Comparison of ENCODE assay signal across 8 mouse cellular contexts in genomic region chr4:103113402-103113801, GRCm38 (mm10). TPM values are rescaled to one million over a fixed set of nuclear protein-coding genes. Genes with fewer than 3 reads are reported as not detected.
DNase-seq lines count a peak whose midpoint lies in the region; ATAC-seq and TF ChIP-seq lines count a peak whose summit lies in the region.

No protein-coding gene starts in this region.

- peaks cover 21% of the 10 kb centered on the region for H3K4me1 ChIP-seq in hindbrain, embryonic 16.5 days (ENCODE audit: control insufficient read depth, insufficient read depth, low read depth, low read length)
- H3K4me1 ChIP-seq in neural tube, embryonic 12.5 days: peaks cover 20% of the 10 kb centered on the region

- no peak for ATAC-seq in hindbrain, embryonic 16.5 days
- ATAC-seq in neural tube, embryonic 12.5 days (ENCODE audit: low FRiP score, low read depth): no peak

- H3K27ac ChIP-seq in layer of hippocampus, adult 2 months: peak overlapping the region; percentile 99
- H3K27ac ChIP-seq in hindbrain, embryonic 16.5 days (ENCODE audit: low read depth, low read length): peak overlapping the region; percentile 99
- no peak overlapping the region for H3K27ac ChIP-seq in neural tube, embryonic 12.5 days

- H3K9ac ChIP-seq in hindbrain, embryonic 16.5 days (ENCODE audit: low read depth, low read length): peak overlapping the region; percentile 92
- H3K9ac ChIP-seq in neural tube, embryonic 12.5 days: peak overlapping the region; percentile 78

- no peaks in the 10 kb centered on the region for H3K27me3 ChIP-seq in hindbrain, embryonic 16.5 days (replicated peaks; ENCODE audit: control insufficient read depth, insufficient read depth, low read length)
- no peaks in the 10 kb centered on the region for H3K27me3 ChIP-seq in neural tube, embryonic 12.5 days (replicated peaks)

- H3K4me2 ChIP-seq in hindbrain, embryonic 16.5 days (ENCODE audit: low read length): peak overlapping the region; percentile 86
- peak overlapping the region; percentile 68 for H3K4me2 ChIP-seq in neural tube, embryonic 12.5 days (replicated peaks)

- H3K9me3 ChIP-seq in hindbrain, embryonic 16.5 days (ENCODE audit: control insufficient read depth, low read length): no peaks in the 10 kb centered on the region
- H3K9me3 ChIP-seq in neural tube, embryonic 12.5 days: no peaks in the 10 kb centered on the region

- H3K4me3 ChIP-seq in layer of hippocampus, adult 2 months: peak overlapping the region; percentile 77
- H3K4me3 ChIP-seq in hindbrain, embryonic 16.5 days (ENCODE audit: low read length): peak overlapping the region; percentile 79
- H3K4me3 ChIP-seq in neural tube, embryonic 12.5 days: peak overlapping the region; percentile 68

- WGBS in hindbrain, embryonic 16.5 days: 11% methylated on average over 11 of the region's 11 CpGs
- 13% methylated on average over 11 of the region's 11 CpGs for WGBS in neural tube, embryonic 12.5 days

- DNase-seq in layer of hippocampus, adult 2 months (ENCODE audit: low spot score in 2 of 2): no peak
- DNase-seq in layer of hippocampus, adult 8-10 months (ENCODE audit: low spot score in 2 of 2): no peak
- peak; percentile 26 for DNase-seq in c-Kit-negative CD71-positive TER-119-positive erythroid progenitor cells, embryonic 14.5 days (ENCODE audit: low read depth, low spot score)
- no peak for DNase-seq in left cerebral cortex, adult 9 months (ENCODE audit: low spot score in 2 of 2)
- no peak for DNase-seq in urinary bladder, postnatal 14 days (ENCODE audit: low spot score)
- no peak for DNase-seq in spleen, adult 18-20 months

- no peak for TF ChIP-seq CTCF in layer of hippocampus, adult 2 months (conservative IDR thresholded peaks at IDR 0.05)

- H3K36me3 ChIP-seq in hindbrain, embryonic 16.5 days (ENCODE audit: control insufficient read depth, insufficient read depth, low read length): peaks cover 5% of the 10 kb centered on the region; the same call in 1 of the 2 replicates
- H3K36me3 ChIP-seq in neural tube, embryonic 12.5 days: no peaks in the 10 kb centered on the region

RNA-seq across cellular contexts. Expression of gene Mier1, which starts 0.8 kb away (rescaled TPM):
- 10 to 100 TPM; 51.5 to 55.3 TPM for total RNA-seq in layer of hippocampus, adult 2 months (2021)
- total RNA-seq in layer of hippocampus, adult 8-10 months (2022): 10 to 100 TPM; 44.4 to 56.1 (median 51.3) TPM
- polyA plus RNA-seq in hindbrain, embryonic 16.5 days (2015; fragmentation: Nextera tagmentation; extraction: Ambion mirVana): 27.3 and 28.8 TPM in 2 replicates
- 33.6 and 40.3 TPM in 2 replicates for polyA plus RNA-seq in neural tube, embryonic 12.5 days (2016; fragmentation: Nextera tagmentation; extraction: Ambion mirVana)

RNA-seq across cellular contexts. Expression of gene Wdr78, which starts 1.0 kb away (rescaled TPM):
- 10 to 100 TPM; 13.9 to 15.8 TPM for total RNA-seq in layer of hippocampus, adult 2 months (2021)
- total RNA-seq in layer of hippocampus, adult 8-10 months (2022): 10 to 100 TPM; 10.5 to 22.2 (median 13.9) TPM
- 5.5 and 6.7 TPM in 2 replicates for polyA plus RNA-seq in hindbrain, embryonic 16.5 days (2015; fragmentation: Nextera tagmentation; extraction: Ambion mirVana)
- polyA plus RNA-seq in neural tube, embryonic 12.5 days (2016; fragmentation: Nextera tagmentation; extraction: Ambion mirVana): 4.9 and 5.9 TPM in 2 replicates
